Mouse (Mus musculus): ENCODE results near the gene Spin1. TPM values are rescaled to one million over a fixed set of nuclear protein-coding genes. Genes with fewer than 3 reads are reported as not detected.

Spin1 gene
- total RNA-seq, 2 experiments from 2014 or later, result 9.0 to 15.9 TPM

DNA sequence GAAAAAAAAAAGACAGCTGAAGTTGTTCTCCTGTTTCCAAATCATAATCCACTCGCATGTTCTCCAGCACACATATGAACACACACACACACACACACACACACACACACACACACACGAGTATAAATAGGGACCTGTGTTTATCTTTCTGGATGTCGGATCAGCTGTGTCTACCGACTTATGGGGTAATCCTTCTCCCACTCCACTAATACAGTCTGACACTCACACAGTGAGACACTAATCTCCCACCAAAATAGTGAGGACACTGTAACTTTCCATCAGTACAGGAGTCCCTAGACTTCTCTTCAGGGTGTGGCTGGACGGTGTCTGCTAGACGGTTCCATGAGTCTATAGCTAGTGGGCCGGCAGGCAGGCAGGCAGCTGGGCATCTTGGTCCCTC is 81.6 kb downstream of the Spin1 start:
- ATAC-seq (replicated peaks; ENCODE audit: low FRiP score, poor library complexity, severe bottlenecking), result no peak

DNA sequence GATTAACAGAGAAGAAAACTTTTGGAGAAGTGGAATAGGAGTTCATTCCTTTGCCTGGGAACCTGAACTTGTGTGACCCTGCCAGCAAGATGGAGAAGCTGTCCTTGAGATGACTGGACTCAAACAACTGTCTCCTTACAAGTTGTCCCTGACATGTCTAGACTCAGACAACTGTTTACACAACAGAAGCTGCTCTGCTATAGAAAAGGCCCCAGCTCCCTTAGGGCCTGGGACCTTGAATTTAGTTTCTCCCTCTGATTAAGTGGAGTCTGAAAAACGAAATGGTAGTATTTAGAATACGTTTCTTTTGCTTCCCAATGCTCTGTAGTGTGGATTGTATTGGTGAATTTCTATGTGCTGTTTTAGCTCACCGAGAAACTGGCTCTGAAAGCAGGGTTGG is 84.2 kb downstream of the Spin1 start:
- ATAC-seq (replicated peaks; ENCODE audit: low FRiP score, poor library complexity, severe bottlenecking), result no peak

DNA sequence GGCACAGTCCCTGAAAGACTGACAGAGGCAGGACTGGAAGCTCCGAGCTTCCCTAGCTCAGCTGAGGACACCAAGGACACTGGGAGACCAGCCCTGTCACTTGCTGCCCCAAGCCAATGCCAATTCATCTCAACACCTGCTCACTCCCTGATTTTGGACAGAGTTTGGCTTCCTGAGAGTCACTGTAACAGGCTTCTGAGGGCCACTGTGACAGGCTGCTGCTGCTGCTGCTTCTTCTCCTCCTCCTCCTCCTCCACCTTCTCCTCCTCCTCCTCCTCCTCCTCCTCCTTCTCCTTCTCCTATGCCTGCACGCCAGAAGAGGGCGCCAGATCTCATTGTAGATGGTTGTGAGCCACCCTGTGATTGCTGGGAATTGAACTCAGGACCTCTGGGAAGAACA is 89.7 kb downstream of the Spin1 start:
- no peak for ATAC-seq (replicated peaks; ENCODE audit: low FRiP score, poor library complexity, severe bottlenecking)

DNA sequence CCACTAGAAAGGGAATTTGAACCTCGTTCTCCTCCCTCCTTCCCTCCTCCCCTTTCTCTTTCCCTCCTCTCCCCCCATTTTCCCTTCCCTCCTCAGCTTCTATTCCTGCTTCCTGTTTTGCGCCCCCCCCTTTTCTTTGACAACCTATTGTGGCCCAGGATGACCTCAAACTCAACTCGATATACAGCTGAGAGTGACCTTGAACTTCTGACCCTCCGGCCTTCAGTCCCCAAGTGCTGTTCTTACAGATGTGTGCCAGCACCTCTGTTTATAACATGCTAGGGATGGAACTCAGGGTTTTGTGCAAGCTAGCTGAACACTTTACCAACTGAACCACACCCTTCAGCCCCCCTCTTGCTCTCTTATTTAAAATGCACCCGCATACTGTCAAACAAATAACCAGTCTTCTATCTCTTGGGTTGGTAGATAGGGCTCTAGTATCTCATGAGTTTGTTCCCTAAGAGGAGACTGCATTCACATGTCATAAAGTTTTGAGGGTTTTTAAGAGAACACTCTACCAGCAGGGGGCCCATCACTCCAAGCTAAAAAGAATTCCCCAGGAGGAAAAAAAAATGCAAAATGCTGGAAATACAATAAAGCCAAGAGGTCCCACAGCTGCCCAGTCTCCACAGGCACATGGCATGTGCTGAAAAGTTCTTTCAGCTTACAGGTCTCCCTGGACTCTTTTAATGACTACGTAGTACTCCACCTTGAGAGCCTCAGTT is 90.9 kb downstream of the Spin1 start:
- no peak for ATAC-seq (replicated peaks; ENCODE audit: low FRiP score, poor library complexity, severe bottlenecking)

DNA sequence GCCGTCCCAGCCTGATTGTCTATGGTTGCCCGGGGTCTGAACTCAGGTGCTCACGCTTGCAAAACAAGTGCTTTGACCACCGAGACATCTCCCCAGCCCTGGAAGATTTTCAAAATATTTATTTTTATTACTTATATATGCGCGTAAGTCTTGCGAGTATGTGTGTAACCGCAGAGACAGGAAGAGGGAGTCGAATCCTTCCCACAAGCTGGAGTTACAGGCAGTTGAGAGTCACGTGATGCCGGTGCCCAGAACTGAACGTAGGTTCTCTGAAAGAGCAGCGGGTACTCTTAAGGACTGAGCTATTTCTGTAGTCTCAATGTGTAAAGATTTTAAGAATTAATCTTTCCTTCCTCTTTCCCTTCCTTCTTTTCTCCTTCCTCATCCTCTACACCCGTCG is 93.2 kb downstream of the Spin1 start:
- ATAC-seq (replicated peaks; ENCODE audit: low FRiP score, poor library complexity, severe bottlenecking), result no peak

DNA sequence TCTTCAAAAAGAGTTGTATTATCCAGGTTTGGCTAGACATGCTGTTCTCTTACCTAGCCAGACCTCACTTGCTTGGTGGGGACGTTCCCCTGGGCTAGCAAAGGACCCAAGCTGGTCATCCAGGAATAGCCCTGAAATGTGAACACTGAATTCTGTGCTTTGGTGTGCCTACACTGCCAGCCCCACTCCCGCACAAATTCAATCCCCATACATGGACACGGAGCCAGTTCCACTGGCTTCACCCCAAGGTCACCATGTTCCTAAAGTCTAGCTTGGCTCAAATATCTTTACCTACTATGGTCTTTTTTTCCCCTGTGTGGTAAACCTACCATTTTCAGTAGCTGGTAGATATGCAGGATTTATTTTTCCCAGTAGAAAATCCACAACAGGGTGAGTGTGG is 97.0 kb downstream of the Spin1 start:
- ATAC-seq (replicated peaks; ENCODE audit: low FRiP score, poor library complexity, severe bottlenecking), result no peak

DNA sequence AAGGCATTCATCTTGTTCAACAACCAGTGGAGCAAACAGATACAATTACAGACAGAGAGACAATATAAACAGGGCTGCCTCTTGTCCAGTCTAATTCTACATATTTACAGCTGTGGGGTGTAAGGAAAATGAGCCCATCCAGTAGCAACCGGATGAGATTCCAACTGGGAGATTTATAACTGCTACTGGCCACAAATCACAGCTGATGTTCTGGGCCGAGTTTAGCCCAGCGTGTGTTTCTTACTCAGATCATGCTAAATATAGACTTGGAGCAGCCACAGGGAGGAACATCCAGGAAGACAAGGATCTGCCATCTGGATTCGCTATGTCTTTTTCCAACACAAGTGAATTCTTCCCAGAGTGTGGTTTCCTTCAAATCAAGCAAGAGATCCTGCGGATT is 97.5 kb downstream of the Spin1 start:
- no peak for ATAC-seq (replicated peaks; ENCODE audit: low FRiP score, poor library complexity, severe bottlenecking)

Other genes starting within 250 kb of the Spin1 start
- not detected in 2 replicates for gene Nxnl2, start 70.1 kb downstream of the Spin1 start, total RNA-seq (2015; ENCODE audit: low replicate concordance)
- gene Nxnl2, start 70.1 kb downstream of the Spin1 start, total RNA-seq (2017; ENCODE audit: low replicate concordance), result not detected in 2 replicates

Measured in erythroid progenitor cell, adult 5-6 weeks (primary cell).